Mouse (Mus musculus): ENCODE results near the gene Runx1. TPM values are rescaled to one million over a fixed set of nuclear protein-coding genes. Genes with fewer than 3 reads are reported as not detected.

Runx1 gene
- polyA plus RNA-seq, 1 experiment = 0.48 TPM

- H3K4me3 ChIP-seq (ENCODE audit: insufficient read depth, low read length) = no peak overlapping the region
- H3K27ac ChIP-seq (ENCODE audit: insufficient read depth, low read length) = no peak overlapping the region
- no peak for TF ChIP-seq POLR2A (IDR thresholded peaks at IDR 0.05; ENCODE audit: extremely low read depth, insufficient read depth, low read length)
- no peak for TF ChIP-seq CTCF (IDR thresholded peaks at IDR 0.05; ENCODE audit: extremely low read depth, insufficient read depth, low read length)
- peaks cover 1% of the 10 kb centered on the region for H3K4me1 ChIP-seq (ENCODE audit: control insufficient read depth, insufficient read depth, low read length)
Observed at GRCm38 (mm10) chr16:92719725-92720124, 106.2 kb downstream of the Runx1 start.

- Histone ChIP-seq H3K4me3 (ENCODE audit: insufficient read depth, low read length) (no peak overlapping the region), H3K27ac (ENCODE audit: insufficient read depth, low read length) (no peak overlapping the region)
- no peak for TF ChIP-seq POLR2A (IDR thresholded peaks at IDR 0.05; ENCODE audit: extremely low read depth, insufficient read depth, low read length)
- no peak for TF ChIP-seq CTCF (IDR thresholded peaks at IDR 0.05; ENCODE audit: extremely low read depth, insufficient read depth, low read length)
Observed at GRCm38 (mm10) chr16:92715599-92716483, 110.1 kb downstream of the Runx1 start.

GRCm38 (mm10) chr16:92710161-92710560 is 115.8 kb downstream of the Runx1 start:
- Histone ChIP-seq H3K27ac (ENCODE audit: insufficient read depth, low read length) (no peak overlapping the region), H3K4me3 (ENCODE audit: insufficient read depth, low read length) (no peak overlapping the region), H3K4me1 (ENCODE audit: control insufficient read depth, insufficient read depth, low read length) (no peaks in the 10 kb centered on the region)
- TF ChIP-seq CTCF (IDR thresholded peaks at IDR 0.05; ENCODE audit: extremely low read depth, insufficient read depth, low read length) (no peak), POLR2A (IDR thresholded peaks at IDR 0.05; ENCODE audit: extremely low read depth, insufficient read depth, low read length) (no peak)

More at GRCm38 (mm10) chr16:92715599-92716483, 110.1 kb downstream of the Runx1 start:
- peaks cover 1% of the 10 kb centered on the region for H3K4me1 ChIP-seq (ENCODE audit: control insufficient read depth, insufficient read depth, low read length)

- Histone ChIP-seq H3K4me1 (ENCODE audit: control insufficient read depth, insufficient read depth, low read length) (no peaks in the 10 kb centered on the region), H3K4me3 (ENCODE audit: insufficient read depth, low read length) (no peak overlapping the region), H3K27ac (ENCODE audit: insufficient read depth, low read length) (no peak overlapping the region)
- TF ChIP-seq POLR2A (IDR thresholded peaks at IDR 0.05; ENCODE audit: extremely low read depth, insufficient read depth, low read length) = no peak
- no peak for TF ChIP-seq CTCF (IDR thresholded peaks at IDR 0.05; ENCODE audit: extremely low read depth, insufficient read depth, low read length)
Observed at GRCm38 (mm10) chr16:92708718-92709117, 117.2 kb downstream of the Runx1 start.

GRCm38 (mm10) chr16:92707712-92708111 is 118.2 kb downstream of the Runx1 start:
- no peak for TF ChIP-seq CTCF (IDR thresholded peaks at IDR 0.05; ENCODE audit: extremely low read depth, insufficient read depth, low read length)
- TF ChIP-seq POLR2A (IDR thresholded peaks at IDR 0.05; ENCODE audit: extremely low read depth, insufficient read depth, low read length) = no peak
- Histone ChIP-seq H3K4me3 (ENCODE audit: insufficient read depth, low read length) (no peak overlapping the region), H3K4me1 (ENCODE audit: control insufficient read depth, insufficient read depth, low read length) (no peaks in the 10 kb centered on the region), H3K27ac (ENCODE audit: insufficient read depth, low read length) (no peak overlapping the region)

GRCm38 (mm10) chr16:92707146-92707545 is 118.8 kb downstream of the Runx1 start:
- TF ChIP-seq CTCF (IDR thresholded peaks at IDR 0.05; ENCODE audit: extremely low read depth, insufficient read depth, low read length) (no peak), POLR2A (IDR thresholded peaks at IDR 0.05; ENCODE audit: extremely low read depth, insufficient read depth, low read length) (no peak)
- H3K4me3 ChIP-seq (ENCODE audit: insufficient read depth, low read length) = no peak overlapping the region
- no peak overlapping the region for H3K27ac ChIP-seq (ENCODE audit: insufficient read depth, low read length)
- H3K4me1 ChIP-seq (ENCODE audit: control insufficient read depth, insufficient read depth, low read length) = no peaks in the 10 kb centered on the region

- no peak overlapping the region for H3K27ac ChIP-seq (ENCODE audit: insufficient read depth, low read length)
- H3K4me1 ChIP-seq (ENCODE audit: control insufficient read depth, insufficient read depth, low read length) = no peaks in the 10 kb centered on the region
- H3K4me3 ChIP-seq (ENCODE audit: insufficient read depth, low read length) = no peak overlapping the region
- TF ChIP-seq POLR2A (IDR thresholded peaks at IDR 0.05; ENCODE audit: extremely low read depth, insufficient read depth, low read length) (no peak), CTCF (IDR thresholded peaks at IDR 0.05; ENCODE audit: extremely low read depth, insufficient read depth, low read length) (no peak)
Observed at GRCm38 (mm10) chr16:92705564-92706458, 120.1 kb downstream of the Runx1 start.

GRCm38 (mm10) chr16:92703850-92704249 is 122.1 kb downstream of the Runx1 start:
- TF ChIP-seq POLR2A (IDR thresholded peaks at IDR 0.05; ENCODE audit: extremely low read depth, insufficient read depth, low read length) (no peak), CTCF (IDR thresholded peaks at IDR 0.05; ENCODE audit: extremely low read depth, insufficient read depth, low read length) (no peak)
- Histone ChIP-seq H3K4me3 (ENCODE audit: insufficient read depth, low read length) (no peak overlapping the region), H3K4me1 (ENCODE audit: control insufficient read depth, insufficient read depth, low read length) (no peaks in the 10 kb centered on the region), H3K27ac (ENCODE audit: insufficient read depth, low read length) (no peak overlapping the region)

GRCm38 (mm10) chr16:92699531-92700397 is 126.2 kb downstream of the Runx1 start:
- no peak for TF ChIP-seq CTCF (IDR thresholded peaks at IDR 0.05; ENCODE audit: extremely low read depth, insufficient read depth, low read length)
- TF ChIP-seq POLR2A (IDR thresholded peaks at IDR 0.05; ENCODE audit: extremely low read depth, insufficient read depth, low read length) = no peak
- no peaks in the 10 kb centered on the region for H3K4me1 ChIP-seq (ENCODE audit: control insufficient read depth, insufficient read depth, low read length)

More at GRCm38 (mm10) chr16:92699531-92700397, 126.2 kb downstream of the Runx1 start:
- Histone ChIP-seq H3K4me3 (ENCODE audit: insufficient read depth, low read length) (no peak overlapping the region), H3K27ac (ENCODE audit: insufficient read depth, low read length) (no peak overlapping the region)

Data from cortical plate, adult 2 months (tissue).